Mouse (Mus musculus): ENCODE data around the gene Ppp1r12a. TPM values are rescaled to one million over a fixed set of nuclear protein-coding genes. Genes with fewer than 3 reads are reported as not detected.

Gene Ppp1r12a
- polyA plus RNA-seq, 1 experiment from 2014 or later = 74.0 TPM

DNA sequence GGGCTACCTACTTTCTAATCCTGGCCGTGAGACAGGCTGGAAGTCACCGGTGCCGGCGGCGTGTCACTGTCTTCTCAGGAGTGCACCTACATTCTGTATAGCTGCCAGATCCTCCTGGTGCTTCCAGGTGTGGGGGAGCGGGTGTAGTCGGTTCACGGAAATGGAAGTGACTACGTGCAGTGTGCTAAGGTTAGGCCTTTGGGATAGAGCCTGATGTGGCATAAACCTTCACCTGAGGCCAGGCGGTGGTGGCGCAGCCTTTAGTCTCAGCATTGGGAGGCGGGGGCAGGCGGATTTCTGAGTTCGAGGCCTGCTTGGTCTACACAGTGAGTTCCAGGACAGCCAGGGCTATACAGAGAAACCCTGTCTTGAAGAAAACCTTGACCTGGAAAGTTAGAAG lies 3.0 kb upstream of the Ppp1r12a start:
- TF ChIP-seq CTCF (IDR thresholded peaks at IDR 0.05; ENCODE audit: low read depth) = no peak
- DNase-seq (ENCODE audit: low spot score) = no peak
- Histone ChIP-seq H3K27me3 (ENCODE audit: insufficient read depth, low read length) (no peaks in the 10 kb centered on the region), H3K27ac (no peak overlapping the region), H3K4me3 (replicated peaks; ENCODE audit: low read depth, low read length) (no peak overlapping the region), H3K9me3 (replicated peaks; ENCODE audit: low read length) (no peaks in the 10 kb centered on the region), H3K4me1 (replicated peaks; ENCODE audit: insufficient read depth, low read length) (no peaks in the 10 kb centered on the region), H3K36me3 (ENCODE audit: insufficient read depth, low read length) (no peaks in the 10 kb centered on the region), H3K9ac (ENCODE audit: low read depth, low read length) (no peak overlapping the region), H3K4me2 (ENCODE audit: low read length) (no peak overlapping the region)
- WGBS = 93% methylated on average over 14 of the region's 14 CpGs
- ATAC-seq (replicated peaks; ENCODE audit: low FRiP score, low read depth) = no peak

DNA sequence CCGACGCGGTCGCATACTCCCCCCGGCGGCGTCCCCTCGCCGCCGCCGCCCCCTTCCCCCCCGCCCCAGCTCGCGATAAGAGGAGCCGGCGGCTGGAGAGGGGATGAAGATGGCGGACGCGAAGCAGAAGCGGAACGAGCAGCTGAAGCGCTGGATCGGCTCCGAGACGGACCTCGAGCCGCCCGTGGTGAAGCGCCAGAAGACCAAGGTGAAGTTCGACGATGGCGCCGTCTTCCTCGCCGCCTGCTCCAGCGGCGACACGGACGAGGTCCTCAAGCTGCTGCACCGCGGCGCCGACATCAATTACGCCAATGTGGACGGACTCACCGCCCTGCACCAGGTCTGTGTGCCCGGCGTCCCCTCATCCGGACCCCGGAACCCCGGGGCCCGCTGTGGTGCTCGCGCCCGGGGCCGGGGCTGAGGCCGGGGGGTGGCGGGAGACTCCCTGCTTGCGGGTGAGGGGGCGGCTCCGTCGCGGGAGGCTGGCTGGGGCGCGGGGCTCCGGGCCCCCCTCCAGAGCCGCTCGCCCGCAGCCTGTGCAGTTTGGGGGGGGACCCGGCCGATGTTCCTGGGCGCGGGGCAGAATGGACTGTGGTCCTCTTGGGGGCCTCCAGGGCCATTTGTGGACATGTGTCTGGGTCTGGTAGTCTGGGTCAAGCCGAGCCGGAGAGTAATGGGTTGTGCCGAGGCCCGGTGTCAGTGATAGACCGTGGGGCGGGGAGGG lies 466 bp downstream of the Ppp1r12a start:
- Histone ChIP-seq H3K9me3 (replicated peaks; ENCODE audit: low read length) (no peaks in the 10 kb centered on the region), H3K4me1 (replicated peaks; ENCODE audit: insufficient read depth, low read length) (0 out of 2 replicates have a peak, but pooled peaks cover 6% of the 10 kb centered on the region), H3K27ac (peak overlapping the region; percentile 98), H3K4me3 (replicated peaks; ENCODE audit: low read depth, low read length) (peak overlapping the region; percentile 100), H3K36me3 (ENCODE audit: insufficient read depth, low read length) (no peaks in the 10 kb centered on the region), H3K4me2 (ENCODE audit: low read length) (peak overlapping the region; percentile 75), H3K27me3 (ENCODE audit: insufficient read depth, low read length) (no peaks in the 10 kb centered on the region), H3K9ac (ENCODE audit: low read depth, low read length) (peak overlapping the region; percentile 99)
- 1% methylated on average over 71 of the region's 79 CpGs for WGBS
- peak; percentile 51 for DNase-seq (ENCODE audit: low spot score)
- TF ChIP-seq CTCF (IDR thresholded peaks at IDR 0.05; ENCODE audit: low read depth) = no peak
- peak; percentile 40 for ATAC-seq (replicated peaks; ENCODE audit: low FRiP score, low read depth)

DNA sequence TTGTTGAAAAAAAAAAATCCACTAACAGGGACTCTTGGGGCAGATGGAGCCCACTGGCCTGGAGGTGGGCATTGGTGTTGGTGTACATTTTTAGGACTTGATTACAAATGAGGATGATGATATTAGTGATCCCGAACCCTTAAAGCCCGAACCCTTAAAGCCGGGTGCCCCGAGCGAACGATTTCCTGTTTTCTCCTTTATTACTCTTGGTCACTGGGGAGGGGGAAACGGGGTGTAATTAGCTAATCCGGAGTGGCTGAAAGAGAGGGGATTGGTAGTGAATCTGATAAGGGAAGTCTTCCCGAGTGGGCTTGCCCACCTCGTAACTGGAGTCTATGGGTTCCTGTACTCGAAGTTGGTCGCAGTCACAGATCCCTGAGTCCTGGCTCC lies 1.0 kb downstream of the Ppp1r12a start:
- DNase-seq (ENCODE audit: low spot score) (peak; percentile 54), ATAC-seq (replicated peaks; ENCODE audit: low FRiP score, low read depth) (no peak)
- Histone ChIP-seq H3K27ac (peak overlapping the region; percentile 98), H3K4me2 (ENCODE audit: low read length) (peak overlapping the region; percentile 75), H3K9ac (ENCODE audit: low read depth, low read length) (peak overlapping the region; percentile 99), H3K27me3 (ENCODE audit: insufficient read depth, low read length) (no peaks in the 10 kb centered on the region), H3K36me3 (ENCODE audit: insufficient read depth, low read length) (no peaks in the 10 kb centered on the region), H3K9me3 (replicated peaks; ENCODE audit: low read length) (no peaks in the 10 kb centered on the region), H3K4me3 (replicated peaks; ENCODE audit: low read depth, low read length) (peak overlapping the region; percentile 100), H3K4me1 (replicated peaks; ENCODE audit: insufficient read depth, low read length) (0 out of 2 replicates have a peak, but pooled peaks cover 6% of the 10 kb centered on the region)
- no peak for TF ChIP-seq CTCF (IDR thresholded peaks at IDR 0.05; ENCODE audit: low read depth)
- 0% methylated on average over 12 of the region's 12 CpGs for WGBS

DNA sequence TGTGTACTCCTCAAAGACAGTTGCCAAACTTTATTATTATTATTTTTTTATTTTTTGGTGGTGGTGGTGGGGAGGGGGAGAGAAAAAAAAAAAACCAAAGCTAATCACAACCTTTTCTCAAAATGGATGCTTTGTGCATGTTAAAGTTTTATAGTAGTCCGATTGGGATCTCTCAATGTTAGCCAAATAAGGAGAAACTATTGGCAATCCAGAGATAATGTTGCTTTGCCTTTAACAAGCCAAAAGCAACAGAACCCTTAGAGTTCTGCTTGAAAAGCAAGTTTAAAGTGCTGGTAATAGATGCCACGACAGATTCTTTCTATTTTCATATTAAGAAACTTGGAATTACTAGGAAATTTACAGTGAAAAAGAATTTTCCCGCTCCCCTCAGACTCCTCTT lies 1.5 kb downstream of the Ppp1r12a start:
- DNase-seq (ENCODE audit: low spot score) (peak; percentile 46), ATAC-seq (replicated peaks; ENCODE audit: low FRiP score, low read depth) (no peak)
- Histone ChIP-seq H3K4me3 (replicated peaks; ENCODE audit: low read depth, low read length) (peak overlapping the region; percentile 100), H3K36me3 (ENCODE audit: insufficient read depth, low read length) (no peaks in the 10 kb centered on the region), H3K4me2 (ENCODE audit: low read length) (peak overlapping the region; percentile 75), H3K27ac (peak overlapping the region; percentile 98), H3K9ac (ENCODE audit: low read depth, low read length) (peak overlapping the region; percentile 99), H3K27me3 (ENCODE audit: insufficient read depth, low read length) (no peaks in the 10 kb centered on the region), H3K4me1 (replicated peaks; ENCODE audit: insufficient read depth, low read length) (0 out of 2 replicates have a peak, but pooled peaks cover 6% of the 10 kb centered on the region), H3K9me3 (replicated peaks; ENCODE audit: low read length) (no peaks in the 10 kb centered on the region)
- WGBS = 10% methylated on average over 3 of the region's 3 CpGs
- no peak for TF ChIP-seq CTCF (IDR thresholded peaks at IDR 0.05; ENCODE audit: low read depth)

DNA sequence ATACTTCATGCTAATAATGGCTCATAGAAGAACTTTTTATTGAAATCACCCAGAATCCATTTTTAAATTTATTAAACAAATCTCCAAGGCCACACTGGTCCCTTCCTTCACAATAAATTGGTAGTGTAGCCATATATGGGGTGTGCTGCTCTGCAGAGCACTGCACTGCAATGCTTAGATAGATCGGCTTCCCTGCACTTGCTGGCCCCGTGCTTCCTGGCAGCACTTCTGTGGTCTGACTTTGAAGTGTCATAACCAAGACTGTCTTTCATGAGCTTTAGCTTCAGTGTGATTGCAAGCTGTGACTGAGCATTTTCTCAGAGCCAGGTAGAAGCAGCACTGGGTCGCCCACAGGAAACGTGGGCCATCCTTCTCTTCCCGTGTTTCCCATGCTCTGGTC lies 5.8 kb downstream of the Ppp1r12a start:
- TF ChIP-seq CTCF (IDR thresholded peaks at IDR 0.05; ENCODE audit: low read depth) = no peak
- H3K36me3 ChIP-seq (ENCODE audit: insufficient read depth, low read length) = no peaks in the 10 kb centered on the region
- no peak for DNase-seq (ENCODE audit: low spot score)
- H3K9ac ChIP-seq (ENCODE audit: low read depth, low read length) = no peak overlapping the region
- WGBS = 68% methylated on average over 5 of the region's 5 CpGs
- H3K27me3 ChIP-seq (ENCODE audit: insufficient read depth, low read length) = no peaks in the 10 kb centered on the region
- 0 out of 2 replicates have a peak, but pooled peaks cover 6% of the 10 kb centered on the region for H3K4me1 ChIP-seq (replicated peaks; ENCODE audit: insufficient read depth, low read length)
- ATAC-seq (replicated peaks; ENCODE audit: low FRiP score, low read depth) = no peak
- H3K4me2 ChIP-seq (ENCODE audit: low read length) = no peak overlapping the region
- H3K9me3 ChIP-seq (replicated peaks; ENCODE audit: low read length) = no peaks in the 10 kb centered on the region
- no peak overlapping the region for H3K27ac ChIP-seq
- no peak overlapping the region for H3K4me3 ChIP-seq (replicated peaks; ENCODE audit: low read depth, low read length)

DNA sequence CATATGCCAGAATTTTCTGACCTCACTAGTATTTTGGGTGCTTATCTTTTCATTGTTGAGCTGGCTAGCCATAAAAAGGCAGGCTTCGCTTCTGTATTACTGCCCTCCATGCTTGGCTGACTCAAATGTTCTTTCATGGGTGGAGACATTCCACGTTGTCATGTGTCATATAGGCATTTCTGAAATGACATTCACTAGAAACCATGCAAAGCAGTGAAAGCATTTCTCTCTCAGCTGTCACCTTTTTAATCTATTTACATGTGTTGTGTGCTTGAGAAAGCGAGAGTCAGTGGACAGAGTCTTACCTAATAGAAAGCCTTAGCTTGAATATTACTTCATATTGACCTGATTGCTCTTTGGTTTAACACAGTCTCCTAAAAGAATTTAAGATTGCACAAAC lies 8.8 kb downstream of the Ppp1r12a start:
- H3K36me3 ChIP-seq (ENCODE audit: insufficient read depth, low read length) = no peaks in the 10 kb centered on the region
- no peak for TF ChIP-seq CTCF (IDR thresholded peaks at IDR 0.05; ENCODE audit: low read depth)

More for the DNA sequence above, 8.8 kb downstream of the Ppp1r12a start:
- no peaks in the 10 kb centered on the region for H3K27me3 ChIP-seq (ENCODE audit: insufficient read depth, low read length)
- ATAC-seq (replicated peaks; ENCODE audit: low FRiP score, low read depth) = no peak
- no peak overlapping the region for H3K27ac ChIP-seq
- H3K9ac ChIP-seq (ENCODE audit: low read depth, low read length) = no peak overlapping the region
- H3K4me1 ChIP-seq (replicated peaks; ENCODE audit: insufficient read depth, low read length) = no peaks in the 10 kb centered on the region
- 53% methylated on average over 3 of the region's 3 CpGs for WGBS
- DNase-seq (ENCODE audit: low spot score) = no peak
- no peak overlapping the region for H3K4me2 ChIP-seq (ENCODE audit: low read length)
- no peaks in the 10 kb centered on the region for H3K9me3 ChIP-seq (replicated peaks; ENCODE audit: low read length)
- no peak overlapping the region for H3K4me3 ChIP-seq (replicated peaks; ENCODE audit: low read depth, low read length)
